Mouse (Mus musculus) CH12.LX (cell line): ENCODE measurements around the gene Gpr68. TPM values are rescaled to one million over a fixed set of nuclear protein-coding genes. Genes with fewer than 3 reads are reported as not detected.
A peak's percentile ranks its signal among the peaks of the same experiment; 100 is the strongest.

Source experiments
- DNase-seq: peaks from one replicate; pipeline ENCODE4 v3.0.0-alpha.2; 2013; ENCODE audit errors: extremely low read depth
- H3K27ac ChIP-seq: 2 replicates; pipeline ENCODE4 v1.5.1; 2012; ENCODE audit warnings: low read depth, mild to moderate bottlenecking, control low read depth, moderate library complexity; ENCODE audit not compliant: insufficient read depth
- H3K27me3 ChIP-seq: replicated peaks from 2 replicates; pipeline ENCODE3; 2012; ENCODE audit warnings: inconsistent platforms
- H3K36me3 ChIP-seq, 2 experiments: replicated peaks in 1 of 2; 2 replicates each; pipeline versions ENCODE3 to v1.6.1; 2012; ENCODE audit warnings: inconsistent platforms in 1 of 2, low read length in 1 of 2, mild to moderate bottlenecking in 1 of 2, mixed read lengths in 1 of 2, moderate library complexity in 1 of 2; ENCODE audit not compliant: control insufficient read depth in 1 of 2, insufficient read depth in 1 of 2
- H3K4me1 ChIP-seq, 2 experiments: 2 replicates each; pipeline ENCODE4 v1.6.1; 2012; ENCODE audit warnings: inconsistent platforms in 1 of 2, moderate library complexity in 1 of 2; ENCODE audit not compliant: insufficient read depth in 2 of 2, control insufficient read depth in 1 of 2
- H3K4me2 ChIP-seq: 2 replicates; pipeline ENCODE4 v1.6.1; 2012; ENCODE audit warnings: low read depth, mild to moderate bottlenecking, control low read depth; ENCODE audit not compliant: poor library complexity, insufficient read depth, severe bottlenecking
- H3K4me3 ChIP-seq, 3 experiments: fragments of 150-350 bp in 1 of 3; sonication (generic) in 1 of 3; replicated peaks in 1 of 3; 2 replicates each; pipeline versions ENCODE3 to v1.5.1; 2011 to 2012; ENCODE audit warnings: low read depth in 2 of 3, low read length in 2 of 3, mild to moderate bottlenecking in 2 of 3, moderate library complexity in 2 of 3, control low read depth in 1 of 3, improper control_type of control experiment in 1 of 3, inconsistent platforms in 1 of 3, mixed read lengths in 1 of 3; ENCODE audit not compliant: poor library complexity in 1 of 3
- H3K79me2 ChIP-seq: replicated peaks from 2 replicates; pipeline ENCODE4 v1.6.1; 2012; ENCODE audit warnings: mild to moderate bottlenecking, moderate library complexity; ENCODE audit not compliant: control insufficient read depth, poor library complexity, insufficient read depth, severe bottlenecking; ENCODE audit errors: extremely low read depth
- H3K9ac ChIP-seq: 2 replicates; pipeline ENCODE4 v1.6.1; 2012; ENCODE audit warnings: low read depth, mild to moderate bottlenecking, control low read depth, moderate library complexity; ENCODE audit not compliant: insufficient read depth
- H3K9me3 ChIP-seq: replicated peaks from 2 replicates; pipeline ENCODE3; 2012; ENCODE audit warnings: low read length, inconsistent platforms, mixed read lengths
- BHLHE40 ChIP-seq: IDR thresholded peaks from 2 replicates; pipeline ENCODE4 v1.6.1; 2011; ENCODE audit warnings: mild to moderate bottlenecking, low read depth, low read length, improper control_type of control experiment
- CHD1 ChIP-seq: IDR thresholded peaks from 2 replicates; pipeline ENCODE4 v1.6.1; 2012; ENCODE audit warnings: low read depth, low read length, improper control_type of control experiment, inconsistent platforms
- CHD2 ChIP-seq: IDR thresholded peaks from 2 replicates; pipeline ENCODE4 v1.6.1; 2011; ENCODE audit warnings: low read length, improper control_type of control experiment
- CTCF ChIP-seq, 2 experiments: IDR thresholded peaks in 1 of 2; conservative IDR thresholded peaks in 1 of 2; 2 replicates each; pipeline ENCODE4 v1.5.1; 2011 to 2012; ENCODE audit warnings: low read depth in 2 of 2, low read length in 2 of 2, improper control_type of control experiment in 1 of 2, inconsistent platforms in 1 of 2, mild to moderate bottlenecking in 1 of 2, moderate library complexity in 1 of 2
- E2F4 ChIP-seq: IDR thresholded peaks from 2 replicates; pipeline ENCODE4 v1.6.1; 2011; ENCODE audit warnings: low read depth, low read length, improper control_type of control experiment; ENCODE audit not compliant: insufficient replicate concordance
- ELF1 ChIP-seq: IDR thresholded peaks from 2 replicates; pipeline ENCODE4 v1.6.1; 2014; ENCODE audit warnings: low read depth, mild to moderate bottlenecking, inconsistent platforms, low read length, improper control_type of control experiment
- EP300 ChIP-seq: IDR thresholded peaks from 2 replicates; pipeline ENCODE4 v1.6.1; 2011; ENCODE audit warnings: low read length, improper control_type of control experiment
- ETS1 ChIP-seq: conservative IDR thresholded peaks from 2 replicates; pipeline ENCODE4 v1.6.1; 2012; ENCODE audit warnings: low read depth, mild to moderate bottlenecking, inconsistent platforms, low read length, improper control_type of control experiment, moderate library complexity
- GABPA ChIP-seq: IDR thresholded peaks from 2 replicates; pipeline ENCODE4 v1.6.1; 2012; ENCODE audit warnings: low read depth, low read length, improper control_type of control experiment, inconsistent platforms; ENCODE audit not compliant: insufficient replicate concordance
- HCFC1 ChIP-seq: IDR thresholded peaks from 2 replicates; pipeline ENCODE4 v1.6.1; 2012; ENCODE audit warnings: low read depth, mild to moderate bottlenecking, inconsistent platforms, low read length, improper control_type of control experiment
- IRF4 ChIP-seq: IDR thresholded peaks from 2 replicates; pipeline ENCODE4 v1.6.1; 2014; ENCODE audit warnings: low read depth, mild to moderate bottlenecking, inconsistent platforms, low read length, improper control_type of control experiment
- JUN ChIP-seq: IDR thresholded peaks from 2 replicates; pipeline ENCODE4 v1.6.1; 2011; ENCODE audit warnings: low read depth, mild to moderate bottlenecking, low read length, improper control_type of control experiment, moderate library complexity; ENCODE audit not compliant: insufficient read depth
- JUND ChIP-seq: conservative IDR thresholded peaks from 2 replicates; pipeline ENCODE4 v1.6.1; 2011; ENCODE audit warnings: low read depth, low read length, improper control_type of control experiment
- KAT2A ChIP-seq: IDR thresholded peaks from 2 replicates; pipeline ENCODE4 v1.6.1; 2012; ENCODE audit warnings: low read length, improper control_type of control experiment, inconsistent platforms; ENCODE audit not compliant: insufficient replicate concordance
- MAFK ChIP-seq: IDR thresholded peaks from 2 replicates; pipeline ENCODE4 v1.6.1; 2011; ENCODE audit warnings: low read length, improper control_type of control experiment; ENCODE audit not compliant: insufficient replicate concordance
- MAX ChIP-seq: IDR thresholded peaks from 2 replicates; pipeline ENCODE4 v1.6.1; 2011; ENCODE audit warnings: low read length, improper control_type of control experiment
- MAZ ChIP-seq: IDR thresholded peaks from 2 replicates; pipeline ENCODE4 v1.6.1; 2012; ENCODE audit warnings: low read depth, mild to moderate bottlenecking, inconsistent platforms, low read length, improper control_type of control experiment, moderate library complexity
- MEF2A ChIP-seq: IDR thresholded peaks from 2 replicates; pipeline ENCODE4 v1.6.1; 2014; ENCODE audit warnings: low read depth, mild to moderate bottlenecking, inconsistent platforms, low read length, improper control_type of control experiment, borderline replicate concordance
- MXI1 ChIP-seq: IDR thresholded peaks from 2 replicates; pipeline ENCODE4 v1.6.1; 2011; ENCODE audit warnings: mild to moderate bottlenecking, low read depth, low read length, improper control_type of control experiment
- MYC ChIP-seq: IDR thresholded peaks from 2 replicates; pipeline ENCODE4 v1.6.1; 2011; ENCODE audit warnings: low read depth, mild to moderate bottlenecking, improper control_type of control experiment, low read length
- NELFE ChIP-seq: IDR thresholded peaks from 2 replicates; pipeline ENCODE4 v1.6.1; 2011; ENCODE audit warnings: low read depth, low read length, improper control_type of control experiment
- NRF1 ChIP-seq: IDR thresholded peaks from 2 replicates; pipeline ENCODE4 v1.6.1; 2014; ENCODE audit warnings: low read depth, mild to moderate bottlenecking, inconsistent platforms, low read length, improper control_type of control experiment, moderate library complexity
- PAX5 ChIP-seq: IDR thresholded peaks from 2 replicates; pipeline ENCODE4 v1.6.1; 2012; ENCODE audit warnings: low read length, inconsistent platforms, mixed read lengths
- POLR2A ChIP-seq: IDR thresholded peaks from 2 replicates; pipeline ENCODE4 v1.6.1; 2011; ENCODE audit warnings: low read depth, mild to moderate bottlenecking, improper control_type of control experiment, low read length
- POLR2AphosphoS2 ChIP-seq: IDR thresholded peaks from 2 replicates; pipeline ENCODE4 v1.6.1; 2011; ENCODE audit warnings: low read depth, low read length, improper control_type of control experiment
- RAD21 ChIP-seq: IDR thresholded peaks from 2 replicates; pipeline ENCODE4 v1.6.1; 2011; ENCODE audit warnings: low read depth, mild to moderate bottlenecking, low read length, improper control_type of control experiment, moderate library complexity
- RCOR1 ChIP-seq: conservative IDR thresholded peaks from 2 replicates; pipeline ENCODE4 v1.6.1; 2012; ENCODE audit warnings: low read depth, mild to moderate bottlenecking, inconsistent platforms, low read length, improper control_type of control experiment
- SIN3A ChIP-seq: IDR thresholded peaks from 2 replicates; pipeline ENCODE4 v1.6.1; 2012; ENCODE audit warnings: low read length, improper control_type of control experiment, inconsistent platforms
- SMC3 ChIP-seq: IDR thresholded peaks from 2 replicates; pipeline ENCODE4 v1.6.1; 2011; ENCODE audit warnings: low read depth, low read length, improper control_type of control experiment
- TBP ChIP-seq: conservative IDR thresholded peaks from 2 replicates; pipeline ENCODE4 v1.6.1; 2011; ENCODE audit warnings: low read depth, low read length, improper control_type of control experiment
- TCF12 ChIP-seq: IDR thresholded peaks from 2 replicates; pipeline ENCODE4 v1.6.1; 2014; ENCODE audit warnings: low read depth, mild to moderate bottlenecking, inconsistent platforms, low read length, improper control_type of control experiment
- UBTF ChIP-seq: IDR thresholded peaks from 2 replicates; pipeline ENCODE4 v1.6.1; 2012; ENCODE audit warnings: low read depth, mild to moderate bottlenecking, inconsistent platforms, low read length, improper control_type of control experiment, moderate library complexity
- USF1 ChIP-seq: IDR thresholded peaks from 2 replicates; pipeline ENCODE4 v1.6.1; 2014; ENCODE audit warnings: low read depth, mild to moderate bottlenecking, inconsistent platforms, low read length, improper control_type of control experiment
- USF2 ChIP-seq: conservative IDR thresholded peaks from 2 replicates; pipeline ENCODE4 v1.6.1; 2011; ENCODE audit warnings: low read depth, low read length, improper control_type of control experiment
- ZC3H11A ChIP-seq: IDR thresholded peaks from 2 replicates; pipeline ENCODE4 v1.6.1; 2012; ENCODE audit warnings: low read depth, mild to moderate bottlenecking, inconsistent platforms, low read length, improper control_type of control experiment
- ZKSCAN1 ChIP-seq: IDR thresholded peaks from 2 replicates; pipeline ENCODE4 v1.6.1; 2012; ENCODE audit warnings: low read depth, inconsistent platforms, low read length, improper control_type of control experiment, borderline replicate concordance
- ZMIZ1 ChIP-seq: IDR thresholded peaks from 2 replicates; pipeline ENCODE4 v1.6.1; 2012; ENCODE audit warnings: low read depth, mild to moderate bottlenecking, inconsistent platforms, low read length, improper control_type of control experiment
- ZNF384 ChIP-seq: IDR thresholded peaks from 2 replicates; pipeline ENCODE4 v1.6.1; 2012; ENCODE audit warnings: low read depth, low read length, improper control_type of control experiment, inconsistent platforms
- dilution Hi-C: fragments of 300-500 bp; cut with MboI; formaldehyde crosslinking; loops from 2 replicates; pipeline ENCODE4 v1.14.3; 2020; ENCODE audit warnings: low sequenced_read_pairs; ENCODE audit not compliant: extremely low pct_unique_long_range_greater_than_20kb, extremely low pct_ligation_motif_present
- in situ Hi-C: fragments of 300-500 bp; cut with MboI; formaldehyde crosslinking; loops from 3 replicates; pipeline ENCODE4 v1.14.3; 2019; ENCODE audit warnings: low sequenced_read_pairs, low pct_ligation_motif_present, low pct_unique_long_range_greater_than_20kb, mixed read lengths
- polyA plus RNA-seq: library from polyadenylated mRNA; unstranded; fragments of >175 nt; gene quantifications from 2 replicates; pipeline ENCODE4 v1.2.1, GENCODE M21; 2012; ENCODE audit warnings: low read depth; ENCODE audit not compliant: insufficient read length
- total RNA-seq, 2 experiments: library from RNA; depleted of rRNA; stranded (reverse); fragments of 300-350 nt in 1 of 2; fragments of >200 nt in 1 of 2; gene quantifications; 2 replicates each; pipeline ENCODE4 v1.2.3; 2012 to 2014

Gene Gpr68
- total and polyA plus RNA-seq, 3 experiments: 1.2 to 4.2 (median 1.5) TPM

DNA sequence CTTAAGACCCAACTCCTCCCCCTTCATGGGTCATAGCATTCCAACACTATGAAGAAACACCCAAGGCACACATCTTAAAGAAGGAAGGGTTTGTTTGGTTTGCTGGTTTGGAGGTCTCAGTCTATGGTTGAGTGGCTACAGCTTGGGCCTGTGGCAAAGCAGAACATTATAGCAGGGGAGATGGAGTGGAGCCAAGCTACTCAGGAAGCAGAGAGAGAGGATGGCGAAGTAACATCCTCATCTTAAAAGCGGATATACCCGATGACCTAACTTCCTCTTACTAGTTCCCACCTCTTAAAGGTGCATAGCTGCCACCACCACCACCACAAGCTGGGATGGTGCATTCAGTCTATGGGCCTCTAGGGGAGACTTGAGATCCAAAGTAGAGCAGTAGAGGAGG lies 70.8 kb downstream of the Gpr68 start:
- Histone ChIP-seq H3K27ac (peak overlapping the region; percentile 33), H3K9me3 (peaks cover 5% of the 10 kb centered on the region), H3K4me2 (peak overlapping the region; percentile 79), H3K79me2 (peaks cover 4% of the 10 kb centered on the region), H3K4me1 (peaks cover 20 to 60% of the 10 kb centered on the region in 2 experiments), H3K4me3 (peak overlapping the region; percentile 59 to 94 (median 66)), H3K9ac (peak overlapping the region; percentile 85), H3K36me3 (peaks cover 9 to 34% of the 10 kb centered on the region in 2 experiments), H3K27me3 (no peaks in the 10 kb centered on the region)
- TF ChIP-seq NRF1: no peak
- no peak for TF ChIP-seq ZKSCAN1
- TF ChIP-seq ZNF384: no peak
- peak; percentile 94 for TF ChIP-seq SIN3A
- peak; percentile 42; the same call in 1 of the 2 replicates for TF ChIP-seq MEF2A
- peak; percentile 91 for TF ChIP-seq ZMIZ1
- TF ChIP-seq MAZ: no peak
- TF ChIP-seq IRF4: no peak; the same call in 1 of the 2 replicates
- TF ChIP-seq HCFC1: peak; percentile 81
- TF ChIP-seq USF2: no peak
- peak; percentile 94 for TF ChIP-seq TBP
- no peak for TF ChIP-seq USF1
- TF ChIP-seq BHLHE40: no peak
- TF ChIP-seq E2F4: no peak
- TF ChIP-seq PAX5: no peak
- TF ChIP-seq UBTF: no peak
- TF ChIP-seq JUN: peak; percentile 73
- no peak for TF ChIP-seq MAFK
- TF ChIP-seq RAD21: peak; percentile 3
- TF ChIP-seq SMC3: no peak
- TF ChIP-seq CHD2: no peak
- peak; percentile 86; the same call in 1 of the 2 replicates for TF ChIP-seq POLR2AphosphoS2
- TF ChIP-seq ETS1: no peak
- TF ChIP-seq MXI1: peak; percentile 64; the same call in 1 of the 2 replicates
- peak; percentile 81 for TF ChIP-seq TCF12
- TF ChIP-seq ELF1: peak; percentile 77
- TF ChIP-seq POLR2A: peak; percentile 89
- TF ChIP-seq NELFE: peak; percentile 92
- 0 out of 2 replicates have a peak, but pooled peaks have one; percentile 61 for TF ChIP-seq KAT2A
- no peak for TF ChIP-seq GABPA
- peak; percentile 64 for TF ChIP-seq MAX
- peak; percentile 60; the same call in 1 of the 2 replicates for TF ChIP-seq MYC
- no peak for TF ChIP-seq ZC3H11A
- no peak for TF ChIP-seq RCOR1
- TF ChIP-seq CTCF (conservative IDR thresholded peaks at IDR 0.05 in 1 of 2, IDR thresholded peaks at IDR 0.05 in 1 of 2; ENCODE audit: low read depth in 2 of 2, low read length in 2 of 2): peak in 1 of 2 experiments; percentile 35; a peak in 1 of 4 replicates
- TF ChIP-seq EP300: no peak
- TF ChIP-seq JUND: peak; percentile 70; the same call in 1 of the 2 replicates
- TF ChIP-seq CHD1: no peak
- in situ Hi-C loops (no loop called here), dilution Hi-C loops (no loop called here)
- peak; percentile 89 for DNase-seq
